Mouse (Mus musculus): ENCODE measurements around the gene Dnajc13.

Dnajc13 gene

DNA sequence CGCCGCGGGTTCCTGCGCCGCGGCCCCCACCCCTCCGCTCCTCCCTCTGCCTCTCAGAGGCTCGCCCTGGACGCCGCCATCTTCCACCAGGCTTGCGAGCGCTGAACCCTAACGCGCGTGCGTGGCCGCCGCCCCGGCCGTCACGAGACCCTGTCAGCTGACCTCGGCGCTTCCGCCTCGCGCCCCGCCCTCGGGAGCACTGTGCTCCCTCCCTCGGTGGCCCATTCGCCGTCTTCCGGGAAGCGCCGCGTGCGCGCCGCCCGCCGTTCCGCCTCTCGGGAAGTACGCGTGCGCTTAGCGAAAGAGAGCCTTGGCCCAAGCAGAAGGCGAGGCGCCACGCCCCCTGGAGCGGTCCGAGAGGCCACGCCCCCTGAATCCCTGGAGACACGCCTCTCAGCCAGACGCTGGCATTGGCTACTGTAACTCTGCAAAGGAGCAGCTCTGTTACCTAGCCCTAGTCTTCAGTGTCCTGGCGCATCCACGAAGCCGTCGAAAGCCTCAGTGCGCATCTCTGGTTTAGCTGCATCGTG, at the start of gene Dnajc13:
Gene Dnajc13 (minus strand): TSS at position 108 of the 530 bp plus-strand sequence.
- peak; percentile 97 for DNase-seq

DNA sequence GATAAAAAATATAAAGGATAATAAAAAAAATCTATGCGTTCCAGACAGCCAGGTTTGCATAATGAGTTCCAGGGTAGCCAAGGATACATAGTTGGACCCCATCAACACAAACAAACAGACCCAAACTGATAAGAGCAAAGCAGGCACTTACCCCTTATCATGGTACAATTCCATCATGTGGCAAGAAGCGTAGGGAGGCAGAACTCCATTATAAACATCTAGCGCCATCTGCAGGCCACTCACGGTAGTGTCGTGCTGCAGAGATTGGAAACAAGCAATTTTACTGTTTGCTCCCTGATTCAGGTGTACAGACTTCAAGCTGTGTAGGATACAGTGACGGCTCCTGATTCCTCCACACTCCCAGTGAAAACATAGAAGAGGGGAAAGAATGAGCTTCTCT, 44.0 kb upstream of the Dnajc13 start:
- DNase-seq: peak; percentile 77

DNA sequence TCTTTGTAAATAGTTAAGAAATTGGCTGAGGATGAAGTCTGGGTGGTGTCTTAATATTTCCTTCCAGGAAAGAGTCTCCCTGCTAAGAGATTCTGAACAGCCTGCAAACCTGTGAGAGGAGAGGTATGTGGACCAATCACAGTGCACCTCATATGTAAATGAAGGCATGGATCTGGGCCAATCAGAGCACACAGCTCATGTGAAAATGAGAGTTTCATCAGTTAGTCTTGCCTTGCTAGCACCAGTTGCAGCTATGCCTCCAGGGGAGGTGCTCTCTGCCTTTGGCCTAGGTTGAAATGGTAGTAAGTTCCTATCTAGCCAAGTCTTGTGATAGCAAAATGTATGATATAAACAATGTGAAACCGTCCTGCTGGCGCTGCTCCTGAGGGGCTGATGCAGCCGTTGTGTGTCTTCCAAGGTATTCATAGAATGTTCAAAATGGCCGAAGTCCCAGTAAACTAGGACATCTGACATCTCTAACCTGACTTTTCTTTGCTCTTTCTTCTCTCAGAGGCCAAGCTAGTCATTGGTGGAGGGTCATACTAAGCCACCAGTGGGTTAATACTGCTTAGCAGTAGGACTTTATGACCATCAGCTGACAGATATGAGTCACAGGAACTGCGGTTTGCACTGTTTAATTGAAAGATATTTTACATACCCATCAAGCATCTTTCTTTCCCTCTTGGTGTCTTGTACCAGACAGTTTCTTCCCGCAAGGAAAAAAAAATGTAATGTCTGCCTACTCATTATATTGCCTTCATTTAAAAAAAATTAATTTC, 42.8 kb upstream of the Dnajc13 start:
- DNase-seq: no peak

DNA sequence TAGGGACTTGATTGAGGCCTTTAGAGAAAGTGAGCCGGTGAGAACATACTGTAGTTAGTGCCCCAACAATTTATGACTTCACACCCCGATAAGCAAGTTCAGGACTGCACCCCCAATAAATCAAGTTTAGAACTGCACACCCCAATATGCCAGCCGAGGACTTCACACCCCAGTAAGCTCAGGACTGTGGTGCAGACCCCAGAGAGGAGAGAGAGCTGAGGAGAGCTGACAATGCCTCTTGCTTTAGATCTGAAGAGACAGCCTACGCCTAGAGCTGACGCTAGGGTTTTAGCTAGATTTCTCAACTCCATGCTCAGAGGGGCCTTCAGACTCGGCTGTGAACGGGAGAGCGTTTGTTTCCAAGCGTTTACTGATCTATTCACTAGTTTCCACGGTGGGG, 42.1 kb upstream of the Dnajc13 start:
- no peak for DNase-seq

DNA sequence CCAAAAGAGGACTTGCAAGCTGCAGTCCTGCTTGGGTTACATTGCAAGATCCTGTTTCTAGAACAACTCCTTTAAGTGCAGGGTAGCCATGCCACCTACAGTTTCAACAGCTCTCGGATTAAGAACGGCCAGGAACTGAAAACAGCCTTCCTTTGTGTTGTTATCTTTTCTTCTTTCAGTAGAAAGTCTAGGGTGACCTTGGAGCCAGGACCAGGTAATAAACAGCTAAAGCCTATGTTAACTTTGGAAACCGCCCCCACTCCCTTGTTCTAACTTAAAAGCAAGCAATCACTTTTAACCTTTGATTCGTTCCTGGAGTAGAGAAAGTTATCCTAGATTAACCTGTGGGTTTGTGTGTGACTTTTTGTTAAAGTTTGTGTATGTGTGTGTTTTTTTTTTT, 41.6 kb upstream of the Dnajc13 start:
- no peak for DNase-seq

DNA sequence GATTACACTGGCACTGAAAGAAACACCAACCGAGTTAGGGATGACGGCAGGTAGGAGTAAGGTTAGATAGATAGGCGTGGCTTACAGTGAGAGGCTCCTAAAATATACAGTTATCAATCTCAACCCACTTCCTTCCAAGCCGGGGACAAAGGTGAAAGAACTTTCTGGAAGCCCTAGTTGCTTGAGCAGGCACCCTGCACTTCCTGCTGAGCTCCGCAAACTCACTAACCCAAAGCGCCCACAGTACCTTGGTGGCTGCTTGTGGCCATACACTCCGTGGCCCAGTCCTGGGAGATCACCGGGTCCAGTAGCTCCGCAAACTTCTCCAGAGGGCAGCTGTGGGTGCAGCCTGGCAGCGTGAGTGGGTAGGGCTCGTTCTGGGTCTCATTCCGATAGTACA, 37.8 kb upstream of the Dnajc13 start:
- no peak for DNase-seq

DNA sequence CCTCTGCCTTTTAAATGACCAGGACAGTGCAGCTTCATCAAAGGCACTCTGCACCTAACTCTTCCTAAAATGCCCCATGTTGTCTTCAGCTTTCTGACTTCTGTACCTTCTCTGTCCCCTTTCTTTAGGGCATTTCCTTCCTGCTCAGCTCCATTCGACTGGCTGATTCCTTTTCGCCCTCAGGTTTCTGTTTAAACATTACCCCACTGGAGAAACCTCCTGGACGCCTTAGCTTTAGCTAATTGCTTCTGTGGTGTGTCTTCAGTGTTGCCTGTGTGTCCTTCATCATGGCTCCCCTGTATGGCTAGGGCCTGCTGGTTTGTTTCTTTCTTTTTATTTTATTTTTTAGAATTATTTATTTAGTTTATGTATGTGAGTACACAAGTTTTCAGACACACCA, 34.3 kb upstream of the Dnajc13 start:
- no peak for DNase-seq

DNA sequence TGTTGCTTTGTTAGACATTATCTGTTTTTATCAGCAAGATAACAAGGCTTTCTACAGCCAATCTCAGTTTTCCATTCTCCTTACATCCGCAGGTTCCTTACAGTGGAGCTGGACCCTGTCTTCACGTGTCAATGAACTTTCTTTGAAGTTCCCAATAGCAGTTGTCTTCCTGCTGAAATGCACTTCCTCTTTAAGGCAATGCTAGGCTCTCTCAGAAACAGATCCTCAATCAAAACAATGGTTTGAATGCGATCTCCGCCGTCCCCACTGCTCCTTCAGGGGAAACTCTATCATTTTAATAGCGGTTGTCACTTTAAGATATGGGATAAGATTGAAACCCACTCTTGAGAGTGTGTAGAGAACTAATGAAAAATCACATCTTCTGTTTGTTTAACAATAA, 22.2 kb upstream of the Dnajc13 start:
- DNase-seq: no peak

DNA sequence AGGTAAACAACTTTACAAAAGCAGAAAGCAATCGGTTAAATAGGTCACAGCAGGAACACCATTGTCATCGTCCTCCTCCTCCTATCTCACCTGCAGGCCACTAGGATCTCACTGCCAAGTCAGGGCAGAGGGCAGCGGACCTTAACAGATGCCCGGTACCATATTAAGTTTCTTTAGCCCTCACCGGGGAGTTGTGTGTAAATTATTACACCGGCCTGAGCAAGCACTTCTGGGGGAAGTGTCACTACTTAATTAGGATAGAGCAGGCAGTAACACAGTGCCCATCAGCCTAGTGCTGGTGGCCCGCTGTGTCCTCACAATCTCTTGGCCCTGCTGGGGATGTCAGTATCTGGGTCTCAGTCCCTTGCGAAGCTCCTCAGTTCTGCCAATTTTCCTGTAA, 19.8 kb upstream of the Dnajc13 start:
- no peak for DNase-seq

DNA sequence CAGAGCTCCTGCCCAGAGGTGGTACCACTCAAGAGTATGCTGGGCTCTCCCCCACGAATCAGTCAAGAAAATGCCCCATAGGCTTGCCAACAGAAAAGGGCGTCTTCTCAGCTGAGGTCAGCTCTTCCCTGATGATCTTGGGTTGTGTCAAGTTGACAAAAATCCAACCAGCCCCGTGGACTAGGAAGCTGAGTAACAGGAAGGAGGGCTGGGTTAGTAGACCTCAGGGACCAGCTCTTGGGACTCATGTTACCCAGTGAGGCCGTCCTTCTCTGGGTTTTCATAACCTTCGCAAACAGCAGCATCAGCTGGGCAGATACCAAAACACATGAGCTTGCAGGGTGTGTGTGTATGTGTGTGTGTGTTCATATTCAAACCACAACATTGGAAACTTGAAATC, 19.0 kb upstream of the Dnajc13 start:
- DNase-seq: no peak

DNA sequence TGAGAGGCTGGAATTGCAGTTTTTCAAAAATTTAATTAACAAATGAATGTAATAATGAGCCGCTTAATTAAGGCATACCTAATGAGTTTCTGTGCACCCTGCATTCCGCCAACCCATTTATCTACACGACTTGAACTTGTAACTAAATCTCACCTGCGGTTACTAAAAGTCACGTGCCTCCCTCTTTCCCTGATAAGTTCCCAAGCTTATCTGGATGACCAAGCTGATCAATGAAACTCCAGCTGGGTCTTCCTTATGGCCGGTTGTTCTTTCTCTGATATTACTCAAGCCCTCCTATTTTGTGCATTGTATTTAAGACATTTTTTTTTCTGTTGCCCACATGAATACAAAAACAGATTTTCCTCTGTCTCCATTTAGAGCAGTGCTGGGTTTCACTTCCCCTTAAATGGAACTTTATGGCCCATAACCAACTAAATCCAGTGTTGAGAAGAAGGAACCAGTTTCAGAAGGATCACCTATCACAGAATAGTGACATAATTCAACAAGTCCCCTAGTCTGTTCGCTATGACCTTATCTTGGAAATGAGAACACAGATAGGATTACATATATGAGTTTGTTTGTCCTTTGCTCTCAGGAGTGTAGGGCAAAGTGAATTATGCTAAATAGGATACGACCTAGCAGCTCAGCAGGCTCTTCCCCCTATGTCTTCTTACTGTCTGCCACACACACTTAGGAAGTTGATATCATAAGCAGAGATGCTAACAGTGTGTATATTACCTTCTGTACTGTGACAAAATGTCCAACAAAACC, 18.2 kb upstream of the Dnajc13 start:
- DNase-seq: no peak

DNA sequence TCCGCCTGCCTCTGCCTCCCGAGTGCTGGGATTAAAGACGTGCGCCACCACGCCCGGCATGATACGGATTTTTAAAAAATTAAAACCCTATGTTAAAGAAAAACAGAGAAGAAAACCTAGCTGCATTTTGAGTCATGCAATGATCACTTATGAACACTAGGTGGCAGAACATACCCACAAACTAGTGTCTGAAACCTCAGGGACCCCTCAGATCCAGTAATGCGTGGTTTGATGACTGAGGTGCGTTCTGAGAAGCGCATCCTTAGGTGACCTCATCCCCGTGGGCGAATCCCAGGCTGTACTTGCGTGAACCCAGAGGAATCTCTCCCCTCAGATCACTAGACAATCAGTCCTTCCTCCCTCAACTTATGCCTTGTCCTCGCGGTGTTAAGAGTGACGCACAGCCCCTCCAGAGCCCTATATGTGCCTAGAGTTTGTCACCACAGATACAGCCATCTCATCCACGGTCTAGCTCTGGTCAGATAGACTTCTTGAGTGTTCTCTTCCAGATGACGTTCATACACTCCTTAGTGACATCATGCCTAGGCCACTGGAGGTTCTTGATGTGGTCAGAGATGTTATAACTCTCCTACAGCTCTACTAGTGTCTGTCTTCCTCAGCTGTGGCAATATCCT, 14.9 kb upstream of the Dnajc13 start:
- peak; percentile 28 for DNase-seq

DNA sequence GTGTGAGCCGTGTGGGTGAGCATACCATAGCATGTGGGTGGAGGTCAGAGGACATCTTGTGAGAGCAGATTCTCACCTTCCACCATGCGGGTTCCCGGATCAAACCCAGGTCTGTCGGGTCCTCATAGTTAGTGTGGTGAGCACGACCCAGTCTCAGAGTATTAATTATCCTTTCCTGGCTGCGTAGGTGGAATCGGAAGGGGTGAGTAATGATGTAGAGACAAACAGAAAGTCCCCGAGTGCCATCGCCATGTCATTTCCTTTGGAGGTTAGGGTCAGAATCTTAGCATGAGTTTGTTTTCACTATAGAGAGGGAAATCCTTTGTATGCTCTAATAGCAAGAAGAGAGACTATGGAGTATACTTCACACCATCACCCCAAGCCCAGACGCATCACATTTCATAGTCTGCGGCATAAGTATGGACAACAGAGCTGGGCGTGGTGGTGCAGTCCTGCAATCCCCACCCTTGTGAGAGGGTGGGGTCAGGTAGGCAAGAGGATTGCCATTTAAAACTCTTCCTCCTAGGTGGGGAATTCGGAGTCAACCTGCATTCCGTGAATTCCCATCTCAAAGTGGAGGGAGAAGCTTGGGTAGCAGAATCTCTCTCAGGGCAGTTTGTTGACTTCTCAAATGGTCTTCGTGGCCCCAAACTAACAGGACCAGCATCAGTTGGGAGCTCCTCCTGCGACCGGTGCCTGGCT, 12.5 kb upstream of the Dnajc13 start:
- no peak for DNase-seq

DNA sequence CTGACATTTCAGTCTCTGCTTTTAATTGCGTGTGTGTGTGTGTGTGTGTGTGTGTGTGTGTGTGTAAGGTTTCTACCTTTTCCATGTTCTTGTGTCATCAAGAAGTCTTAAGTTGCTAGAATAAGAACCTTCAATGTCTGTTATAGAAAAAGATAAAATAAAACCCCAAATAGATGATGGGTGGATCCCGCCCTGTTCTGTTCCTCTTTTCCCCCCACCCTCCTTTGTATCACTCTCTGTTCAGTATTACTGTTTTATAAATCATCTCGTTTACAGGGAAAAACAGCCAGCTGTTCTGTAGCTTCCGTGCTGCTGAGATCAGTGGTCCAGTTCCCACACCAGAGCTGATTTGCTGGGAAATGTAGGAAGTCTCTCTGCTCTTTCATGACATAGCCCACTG, 9.3 kb upstream of the Dnajc13 start:
- no peak for DNase-seq

DNA sequence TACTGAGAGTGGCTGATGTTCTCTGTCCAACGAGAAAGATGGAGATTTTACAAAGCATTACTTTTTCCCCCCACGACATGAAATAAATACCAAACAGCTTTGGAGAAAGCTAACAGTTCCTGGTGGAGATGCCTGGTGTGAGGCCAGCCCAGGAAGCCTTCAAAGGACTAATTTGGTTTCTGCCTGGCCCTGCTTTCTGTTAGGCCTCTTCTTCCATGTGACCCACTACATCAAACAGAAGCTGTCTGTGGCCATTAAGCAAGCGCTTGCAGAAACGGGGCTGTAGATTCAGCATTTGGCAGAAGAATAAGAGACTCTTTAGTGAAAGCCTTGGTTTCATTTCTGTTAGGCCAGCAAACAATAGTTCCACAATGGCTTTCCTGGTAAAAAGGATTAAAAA, 8.9 kb upstream of the Dnajc13 start:
- no peak for DNase-seq

DNA sequence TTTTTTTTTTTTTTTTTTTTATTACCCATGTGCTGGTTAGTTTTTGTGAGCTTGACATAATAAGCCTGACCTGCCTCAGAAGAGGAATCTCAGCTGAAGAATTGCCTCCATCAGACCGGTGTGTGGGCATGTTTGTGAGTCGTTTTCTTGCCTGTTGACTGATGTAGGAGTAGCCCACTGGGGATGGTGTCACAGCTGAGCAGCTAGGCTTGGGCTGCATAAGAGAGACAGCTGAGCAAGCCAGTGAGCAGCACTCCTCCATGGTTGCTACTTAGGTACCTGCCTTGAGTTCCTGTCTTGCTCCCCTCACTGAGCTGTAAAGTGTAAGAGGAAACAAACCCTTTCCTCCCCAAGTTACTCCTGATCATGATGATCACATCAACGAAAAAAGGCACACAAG, 7.2 kb upstream of the Dnajc13 start:
- DNase-seq: no peak

DNA sequence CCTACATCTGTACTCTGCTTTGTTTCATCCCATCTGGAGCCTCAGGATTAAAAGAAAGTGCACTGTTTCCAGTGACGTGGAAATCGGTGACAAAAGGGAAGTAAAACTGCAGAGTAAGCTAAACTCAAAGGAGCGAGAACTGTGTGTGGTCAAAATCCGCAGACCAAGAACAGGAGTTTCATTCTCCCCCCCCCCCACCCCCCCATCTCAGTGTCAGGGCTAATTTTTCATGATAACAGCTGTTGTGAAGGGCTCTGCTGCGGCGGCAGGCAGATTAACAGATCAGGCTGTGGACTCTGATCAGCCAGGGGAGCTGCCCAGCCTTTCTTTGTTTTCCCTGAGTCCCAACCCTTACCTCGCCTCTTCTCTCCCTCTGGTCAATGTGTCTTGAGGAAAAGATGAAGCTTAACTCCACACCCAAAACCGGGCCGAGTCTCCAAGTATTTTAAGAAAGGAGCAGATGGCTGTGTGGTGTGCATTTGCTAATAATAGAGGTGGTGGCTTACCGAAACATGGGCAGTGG, 6.7 kb upstream of the Dnajc13 start:
- DNase-seq: no peak

DNA sequence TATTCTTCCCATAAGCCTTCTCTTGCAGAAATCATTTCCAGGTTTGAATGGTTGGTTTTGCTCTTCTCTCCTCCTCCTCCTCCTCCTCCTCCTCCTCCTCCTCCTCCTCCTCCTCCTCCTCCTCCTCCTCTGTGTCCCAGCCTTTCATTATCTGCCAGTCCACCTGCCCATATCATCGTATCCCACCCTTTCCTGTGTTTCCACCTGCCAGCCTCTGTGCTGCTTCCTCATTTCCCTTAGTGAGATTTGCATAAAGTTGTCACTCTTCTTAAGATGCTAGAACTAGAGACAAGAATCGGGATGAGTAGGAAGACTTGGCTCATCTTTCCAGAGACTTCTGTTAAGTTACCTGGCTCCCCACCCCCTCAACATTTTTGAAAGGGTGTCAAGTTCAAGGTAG, 1.8 kb upstream of the Dnajc13 start:
- no peak for DNase-seq

DNA sequence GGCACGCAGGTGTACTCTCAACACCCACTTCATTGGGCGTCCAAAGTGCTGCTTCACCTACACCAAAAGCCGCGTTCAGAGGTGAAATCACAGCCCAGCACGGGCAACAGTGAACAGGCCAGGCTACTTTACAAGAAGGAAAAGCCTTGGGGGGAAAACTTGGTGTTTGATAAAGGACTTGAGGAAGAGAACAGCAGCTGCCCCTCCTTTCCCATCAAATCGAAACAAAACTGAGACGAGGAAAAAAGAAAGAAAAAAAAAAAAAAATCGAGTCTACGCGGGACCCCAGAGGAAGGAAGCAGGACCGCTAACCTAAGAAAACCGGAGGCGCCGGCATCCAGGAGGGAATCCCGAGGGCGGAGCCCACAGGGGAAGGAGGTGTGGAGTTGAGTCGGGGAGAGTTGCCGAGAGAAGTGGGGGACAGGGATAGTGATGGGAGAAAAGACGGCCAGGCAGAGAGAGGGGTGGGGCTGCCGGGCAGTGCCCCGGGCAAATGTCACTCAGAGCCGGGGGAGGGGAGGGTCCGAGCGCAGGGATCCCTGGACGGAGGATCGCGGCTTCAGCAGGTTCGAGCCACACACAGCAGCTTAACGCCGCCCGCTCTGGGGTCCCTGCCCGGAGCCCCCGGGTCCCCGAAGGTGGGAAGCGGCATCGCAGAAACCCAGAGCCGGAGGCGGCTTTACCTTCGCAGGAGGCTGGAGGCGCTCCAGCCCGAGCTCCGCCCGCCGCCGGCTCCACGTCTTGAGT, 541 bp downstream of the Dnajc13 start:
- no peak for DNase-seq

DNA sequence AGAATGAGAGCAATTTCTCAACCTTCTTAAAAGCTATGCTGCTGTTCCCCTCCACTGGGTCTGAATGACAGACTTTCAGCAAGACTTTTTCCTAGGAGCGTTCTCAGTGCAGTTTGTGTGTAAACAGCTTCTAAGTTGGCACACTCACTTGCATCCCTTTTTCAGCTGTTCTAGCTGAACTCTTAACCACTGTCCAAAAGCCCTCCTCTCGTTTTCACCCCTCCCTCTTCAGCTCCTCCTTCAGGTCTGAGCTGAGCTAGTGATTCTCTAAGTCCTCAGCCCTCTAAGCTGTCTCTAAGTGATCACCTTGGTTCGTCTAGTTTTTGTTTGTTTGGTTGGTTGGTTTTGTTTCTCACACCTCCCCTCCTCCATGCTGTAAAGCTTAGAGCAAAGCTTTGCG, 2.4 kb downstream of the Dnajc13 start:
- no peak for DNase-seq

DNA sequence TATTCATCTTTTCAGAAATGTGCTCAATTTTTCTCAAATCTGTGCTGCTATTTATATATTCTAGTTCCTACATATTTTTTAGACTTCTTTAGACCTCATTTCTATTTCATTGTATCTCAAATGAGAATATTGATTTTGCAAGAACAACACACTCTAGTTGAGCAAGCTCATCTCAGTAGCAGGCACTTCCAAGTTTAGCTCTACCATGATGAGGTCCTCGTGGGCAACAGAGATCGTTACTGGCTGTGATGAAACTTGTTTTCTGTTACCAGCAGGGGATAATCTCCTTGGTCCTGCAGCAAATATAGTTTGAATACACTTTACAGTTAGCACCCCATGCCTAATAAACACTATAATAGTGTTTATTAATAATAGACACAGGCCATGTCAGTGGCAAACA, 6.6 kb downstream of the Dnajc13 start:
- no peak for DNase-seq

Measured in right cerebral cortex, postnatal 4 days (tissue).